Mouse (Mus musculus) cerebellum, postnatal 25 days (tissue): ENCODE results near the gene Ccdc51.

Experiments
- DNase-seq, 2 experiments: peaks; one replicate each; pipeline ENCODE4 v3.0.0; 2021; ENCODE audit warnings: mixed read lengths in 2 of 2

Gene Ccdc51

GRCm38 (mm10) chr9:109057543-109057942, 24.8 kb upstream of the Ccdc51 start:
- no peak for DNase-seq

DNA sequence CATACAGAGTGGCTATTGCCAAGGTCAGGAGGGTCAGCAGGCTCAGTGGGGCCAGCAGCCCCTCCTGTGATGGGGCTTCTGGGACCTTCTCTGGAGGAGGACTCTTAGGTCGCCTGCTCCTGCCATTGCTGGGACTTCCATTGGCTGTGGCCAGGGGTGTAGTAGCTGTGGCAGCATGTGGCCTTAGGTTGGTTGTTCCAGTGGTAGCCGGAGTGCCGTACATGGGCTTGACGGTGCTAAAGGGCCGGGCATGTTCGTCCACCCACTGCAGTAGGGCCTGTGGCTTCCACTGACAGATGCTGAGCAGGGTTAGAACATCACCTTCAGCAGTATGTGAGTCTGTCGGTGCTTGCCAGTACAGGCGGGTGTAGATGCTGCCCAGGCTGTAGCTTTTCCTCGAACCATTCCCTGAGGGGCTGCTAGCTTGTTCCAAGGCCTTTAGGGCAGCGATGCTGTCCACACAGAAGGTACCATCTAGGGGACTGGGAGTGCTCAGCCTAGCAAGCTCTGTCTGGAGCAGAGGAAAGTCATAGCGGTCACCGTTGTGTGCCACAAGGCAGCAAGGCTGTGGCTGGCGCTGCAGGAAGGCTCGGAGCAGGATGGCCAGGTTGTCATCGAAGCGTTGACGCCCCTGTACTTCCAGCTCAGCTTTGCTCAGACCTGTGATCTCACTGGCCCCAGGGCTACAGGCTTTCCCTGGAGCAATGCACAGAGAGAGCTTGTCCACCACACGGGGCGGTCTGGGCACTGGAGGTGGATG, 24.1 kb upstream of the Ccdc51 start:
- DNase-seq, result peak in 1 of 2 experiments; percentile 12

- peak; percentile 91 to 92 for DNase-seq
Observed at GRCm38 (mm10) chr9:109059136-109059903, 23.0 kb upstream of the Ccdc51 start, which contains the start of gene Trex1. TSS of gene Trex1 (minus strand) at chr9:109059734.

DNA sequence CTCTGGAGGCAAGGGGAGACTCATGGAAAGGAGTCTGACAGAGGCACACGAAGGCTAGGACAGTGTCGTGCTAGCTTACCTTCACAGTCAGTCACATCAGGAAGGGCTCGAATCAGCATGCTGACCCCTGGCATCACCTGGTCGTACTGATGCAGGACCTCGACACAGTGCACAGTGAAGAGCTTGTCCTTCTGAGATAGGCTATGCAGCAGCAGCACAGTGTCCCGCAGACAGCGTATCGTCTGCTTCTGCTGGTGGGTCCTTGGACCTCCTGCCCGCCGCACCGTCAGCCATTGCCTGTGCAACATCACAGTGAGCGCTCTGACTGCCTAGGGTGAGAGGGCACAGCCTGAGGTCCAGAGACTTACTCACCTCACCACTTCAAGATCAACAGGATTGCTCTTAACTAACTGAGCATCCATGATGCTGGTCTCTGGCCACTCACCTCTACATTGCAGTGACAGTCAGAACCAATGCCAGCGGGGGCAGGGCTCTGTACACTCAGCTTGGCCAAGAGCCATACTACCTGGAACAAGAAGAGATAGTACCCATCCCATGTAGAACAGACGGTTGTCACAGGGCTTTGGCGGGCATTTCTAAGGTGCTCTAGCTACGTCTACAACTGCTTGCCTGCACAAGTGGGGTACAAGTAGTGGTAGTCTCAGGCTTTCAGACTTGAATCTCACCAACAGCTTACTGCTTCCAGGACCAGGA, 22.0 kb upstream of the Ccdc51 start:
- DNase-seq, result peak in 1 of 2 experiments; percentile 17

- no peak for DNase-seq
Observed at GRCm38 (mm10) chr9:109060898-109061295, 21.4 kb upstream of the Ccdc51 start.

- no peak for DNase-seq
Observed at GRCm38 (mm10) chr9:109068095-109068735, 14.1 kb upstream of the Ccdc51 start.

GRCm38 (mm10) chr9:109073661-109074573, 8.4 kb upstream of the Ccdc51 start, which contains the start of gene Atrip:
TSS of gene Atrip (minus strand) at chr9:109074124.
- peak; percentile 96 for DNase-seq

DNA sequence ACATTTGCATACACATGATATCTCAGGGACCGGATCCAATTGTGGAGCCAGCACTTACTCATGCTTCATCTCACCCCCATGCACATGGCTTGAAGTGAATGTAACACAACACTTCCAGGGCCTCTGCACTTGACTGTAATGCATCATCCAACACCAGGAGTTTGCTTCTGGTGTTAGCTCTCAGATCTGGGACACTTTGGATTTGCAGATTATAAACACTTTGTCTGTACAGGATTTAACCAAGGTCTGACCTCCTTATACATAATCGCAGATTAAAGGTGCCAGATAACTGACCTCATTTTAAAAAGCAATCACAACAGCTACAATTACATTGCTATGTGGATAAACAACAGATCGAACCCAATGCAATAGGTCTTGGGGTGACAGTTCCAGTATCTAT, 1.8 kb upstream of the Ccdc51 start:
- no peak for DNase-seq

DNA sequence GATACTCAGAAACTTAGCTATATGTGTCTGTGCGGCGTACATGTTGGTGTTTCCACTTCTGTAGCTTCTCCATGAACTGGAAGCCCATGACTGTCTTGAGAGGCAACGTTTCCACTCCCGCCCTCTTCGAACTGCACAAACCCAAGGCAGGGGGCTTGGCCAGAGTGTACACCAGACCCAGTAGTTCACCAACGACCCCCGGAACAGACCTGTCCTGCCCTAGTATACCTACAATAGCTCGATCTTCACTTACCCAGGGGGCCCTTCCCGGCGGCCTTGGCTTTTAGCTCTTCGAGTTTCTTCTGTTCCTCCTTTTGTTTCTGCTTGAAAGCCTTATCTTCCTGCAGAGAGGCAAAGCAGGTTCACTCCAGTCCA, 557 bp upstream of the Ccdc51 start:
- no peak for DNase-seq

GRCm38 (mm10) chr9:109084922-109085321, 2.6 kb downstream of the Ccdc51 start:
- DNase-seq, result no peak

DNA sequence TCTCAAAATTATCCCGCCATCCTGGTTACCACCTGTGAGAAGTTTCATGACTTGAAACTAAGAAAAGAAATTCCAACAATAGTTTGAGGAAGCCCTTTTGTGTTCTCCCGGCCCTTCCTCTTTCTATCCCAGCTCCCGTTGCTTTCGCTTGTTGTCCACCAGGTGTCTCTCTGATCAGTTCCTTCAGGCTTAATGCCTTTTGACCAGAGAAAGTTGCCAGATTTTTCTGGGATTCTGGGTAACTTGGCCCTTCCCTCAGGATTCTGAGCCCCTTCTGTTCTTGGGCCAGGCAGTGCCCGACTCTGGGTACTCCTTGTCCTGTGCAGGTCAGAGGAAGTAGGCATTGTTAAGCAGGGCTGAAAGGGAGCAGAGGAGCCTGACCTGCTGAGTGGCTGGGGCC, 5.7 kb downstream of the Ccdc51 start:
- DNase-seq, result peak; percentile 41 to 59

- no peak for DNase-seq
Observed at GRCm38 (mm10) chr9:109090446-109090845, 8.2 kb downstream of the Ccdc51 start.

DNA sequence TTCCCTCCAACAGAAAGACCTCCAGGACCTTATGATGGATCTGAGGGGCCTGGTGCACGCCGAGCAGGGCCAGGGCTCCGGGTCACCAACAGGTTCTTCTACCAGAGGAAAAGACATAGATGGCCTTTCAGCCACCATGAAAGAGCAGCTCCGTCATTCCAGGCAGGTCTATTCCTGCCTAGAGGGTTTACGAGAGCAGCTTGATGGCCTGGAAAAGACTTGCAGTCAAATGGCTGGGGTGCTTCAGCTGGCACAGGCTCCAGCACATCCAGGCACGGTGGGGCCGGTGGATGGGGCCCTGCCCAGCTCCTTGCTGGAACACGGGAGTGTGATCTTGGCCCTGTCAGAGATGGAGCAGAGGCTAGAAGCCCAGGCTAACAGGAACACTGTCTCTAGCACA, 9.5 kb downstream of the Ccdc51 start:
- no peak for DNase-seq

DNA sequence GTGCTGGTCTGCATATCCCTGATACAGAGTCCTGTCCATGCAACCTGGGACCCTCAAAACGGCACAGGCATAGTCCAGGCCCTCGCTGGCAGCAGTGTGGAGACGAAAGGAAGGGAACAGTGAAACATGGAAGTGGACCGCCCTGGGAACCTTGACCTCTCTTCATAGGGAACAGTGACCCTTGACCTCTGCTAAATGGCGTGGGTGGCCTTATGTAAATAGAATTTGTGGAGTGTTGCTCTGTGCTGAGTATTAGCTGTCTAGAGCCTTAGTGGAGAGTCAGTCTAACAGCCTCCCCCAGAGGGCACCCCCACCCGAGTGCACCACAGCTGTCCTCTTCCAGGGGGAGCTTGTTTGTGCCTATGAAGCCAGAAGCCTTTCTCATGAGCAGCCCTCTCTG, 10.5 kb downstream of the Ccdc51 start:
- DNase-seq, result no peak

DNA sequence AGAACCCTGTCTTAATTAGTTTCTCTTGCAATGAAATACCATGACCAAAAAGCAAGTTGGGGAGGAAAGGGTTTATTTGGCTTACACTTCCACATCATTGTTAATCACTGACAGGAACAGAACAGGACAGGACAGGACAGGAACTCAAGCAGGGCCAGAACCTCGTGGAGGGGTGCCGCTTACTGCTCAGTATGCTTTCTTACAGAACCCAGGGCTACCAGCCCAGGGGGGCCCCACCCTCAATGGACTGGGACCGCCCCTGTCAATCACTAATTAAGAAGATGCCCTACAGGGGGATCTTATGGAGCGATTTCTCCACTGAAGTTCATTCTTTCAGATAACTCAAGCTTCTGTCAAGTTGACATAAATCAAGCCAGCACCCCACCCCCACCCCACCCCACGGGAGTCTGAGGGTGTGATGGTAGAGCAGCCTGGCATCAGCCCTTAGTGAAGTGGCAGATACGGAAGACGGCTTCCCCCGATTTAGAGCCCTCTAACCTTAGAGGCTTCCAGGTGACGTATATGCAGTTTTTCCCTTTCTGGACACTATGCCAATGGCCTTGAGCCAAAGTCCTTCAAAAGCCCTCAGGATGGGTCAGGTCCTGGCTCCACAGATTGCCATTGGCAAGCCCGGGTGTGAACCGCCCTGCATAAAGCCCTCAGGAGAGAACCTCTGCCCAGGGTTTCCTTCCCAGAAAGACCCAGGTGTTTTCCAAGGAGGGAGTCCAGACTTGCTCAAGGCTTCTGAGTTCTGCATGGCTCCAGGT, 11.7 kb downstream of the Ccdc51 start:
- DNase-seq, result no peak

DNA sequence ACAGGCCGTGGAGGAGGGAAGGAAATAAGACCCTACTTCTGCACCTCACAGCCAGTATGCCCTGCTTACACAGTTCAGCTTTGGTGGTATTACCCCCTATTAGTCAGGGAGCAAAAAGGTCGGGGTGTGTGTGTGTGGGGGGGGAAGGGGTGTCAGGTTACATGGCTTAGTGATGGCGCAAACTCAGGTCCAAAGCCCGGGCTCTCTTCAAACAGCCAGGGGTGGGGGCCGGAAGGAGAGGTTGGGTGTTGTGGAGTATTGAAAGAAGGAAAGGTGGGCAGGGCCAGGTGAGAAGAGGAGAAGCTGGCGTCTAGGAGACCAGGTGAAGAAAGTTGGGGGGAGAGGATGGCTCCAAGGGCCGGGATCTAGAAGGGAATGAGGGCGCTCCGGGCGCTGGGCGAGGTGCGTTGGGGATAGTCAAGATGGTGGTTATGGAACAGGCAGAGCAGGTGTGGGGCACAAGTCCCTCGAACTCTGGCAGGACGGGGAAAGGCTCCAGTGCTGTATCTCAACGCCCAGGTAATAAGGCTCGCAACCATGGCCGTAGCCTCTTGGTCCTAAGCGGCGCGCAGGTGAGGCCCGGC, 12.4 kb downstream of the Ccdc51 start:
- no peak for DNase-seq

DNA sequence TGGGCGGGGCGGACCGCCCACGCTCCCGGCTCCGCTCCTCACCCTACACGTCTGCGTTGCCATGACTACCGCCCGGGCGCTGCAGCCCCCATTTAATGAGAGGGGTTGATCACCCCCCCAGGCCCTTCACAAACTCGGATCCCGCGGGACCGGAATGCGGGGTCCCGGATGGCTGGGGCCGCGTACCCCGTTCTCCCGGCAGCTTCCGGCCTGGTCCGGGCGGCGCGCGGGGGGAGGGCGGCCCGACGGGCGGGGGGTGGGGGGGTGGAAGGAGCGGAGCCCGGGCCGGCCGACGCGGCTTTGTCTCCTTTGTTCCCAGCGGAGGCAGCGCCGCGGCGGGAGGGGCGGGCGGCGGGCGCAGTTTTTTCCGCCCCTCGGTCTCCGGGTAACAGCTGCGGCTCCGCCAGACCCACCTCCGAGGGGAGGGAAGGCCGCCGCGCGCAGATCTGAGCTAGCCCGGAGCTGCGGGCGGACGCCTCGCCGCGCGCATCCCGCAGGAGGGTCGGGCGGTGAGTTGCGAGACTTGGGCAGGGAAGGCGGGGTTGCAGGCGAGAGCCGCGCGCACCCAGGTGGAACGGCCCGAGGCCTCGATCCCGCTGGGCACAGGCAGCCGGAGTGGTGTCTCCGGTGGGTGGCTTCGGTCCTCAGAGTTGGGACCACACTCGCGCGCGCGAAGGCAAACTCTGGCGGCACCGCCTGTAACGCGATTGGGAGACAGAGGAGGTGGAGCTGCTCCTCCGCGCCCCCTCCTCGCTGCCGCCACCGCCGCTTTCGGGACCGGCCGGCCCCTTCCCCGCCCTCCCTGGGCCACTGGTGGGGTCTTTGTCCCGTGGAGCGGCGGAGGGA, 13.1 kb downstream of the Ccdc51 start, which contains the start of gene Plxnb1:
Gene Plxnb1, plus strand, starts transcription at position 253 of the 846 bp plus-strand sequence.
- peak; percentile 68 to 72 for DNase-seq

DNA sequence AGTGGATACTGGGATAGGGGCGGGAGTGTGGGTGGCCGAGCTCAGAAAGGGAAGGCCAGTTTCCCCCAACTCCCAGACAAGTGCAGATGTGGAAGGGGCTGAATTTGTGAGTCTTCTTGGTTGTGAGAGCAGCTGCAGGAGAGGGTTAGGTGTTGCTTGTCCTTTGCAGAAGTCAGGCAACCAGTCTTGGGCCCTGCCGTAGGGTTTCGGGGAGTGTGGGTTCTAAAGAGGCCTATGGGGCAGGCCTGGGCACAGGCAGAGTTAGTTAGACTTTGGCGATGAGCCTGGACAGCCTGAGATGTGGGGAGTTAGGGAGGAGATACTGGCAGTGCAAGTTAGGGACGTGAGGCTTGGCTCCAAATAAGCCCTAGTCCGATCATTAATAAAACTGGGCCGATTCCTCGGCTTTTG, 14.0 kb downstream of the Ccdc51 start:
- DNase-seq, result no peak

- DNase-seq, result no peak
Observed at GRCm38 (mm10) chr9:109096856-109097255, 14.6 kb downstream of the Ccdc51 start.
